Mouse (Mus musculus) forebrain, embryonic 11.5 days (tissue): ENCODE data around the gene R3hdml. TPM values are rescaled to one million over a fixed set of nuclear protein-coding genes. Genes with fewer than 3 reads are reported as not detected.

Experiments used
- ATAC-seq: fragments of 200-750 bp; cut with Nextera tagmentation; replicated peaks from 2 replicates; pipeline ENCODE4 v1.8.0; 2017; ENCODE audit warnings: moderate TSS enrichment; ENCODE audit not compliant: low FRiP score
- DNase-seq: peaks from one replicate; pipeline ENCODE4 v3.0.0-alpha.2; 2017; ENCODE audit warnings: low spot score
- H3K27ac ChIP-seq: fragments of 300-500 bp; sonication (generic); 2 replicates; pipeline ENCODE4 v1.5.1; 2014; ENCODE audit warnings: low read depth, low read length
- H3K27me3 ChIP-seq: fragments of 300-500 bp; sonication (generic); 2 replicates; pipeline ENCODE4 v1.6.1; 2014; ENCODE audit warnings: mild to moderate bottlenecking, low read length, mixed read lengths; ENCODE audit not compliant: control insufficient read depth, insufficient read depth
- H3K36me3 ChIP-seq: fragments of 300-500 bp; sonication (generic); 2 replicates; pipeline ENCODE4 v1.6.1; 2014; ENCODE audit warnings: mild to moderate bottlenecking, low read length, moderate library complexity, mixed read lengths; ENCODE audit not compliant: control insufficient read depth, insufficient read depth
- H3K4me1 ChIP-seq: fragments of 300-500 bp; sonication (generic); replicated peaks from 2 replicates; pipeline ENCODE4 v1.6.1; 2014; ENCODE audit warnings: low read length, mixed read lengths; ENCODE audit not compliant: control insufficient read depth, insufficient read depth
- H3K4me2 ChIP-seq: fragments of 300-500 bp; sonication (generic); 2 replicates; pipeline ENCODE4 v1.6.1; 2014; ENCODE audit warnings: low read depth, mild to moderate bottlenecking, low read length, moderate library complexity, mixed read lengths; ENCODE audit not compliant: severe bottlenecking
- H3K4me3 ChIP-seq: fragments of 300-500 bp; sonication (generic); 2 replicates; pipeline ENCODE4 v1.5.1; 2014; ENCODE audit warnings: low read depth, low read length
- H3K9ac ChIP-seq: fragments of 300-500 bp; sonication (generic); 2 replicates; pipeline ENCODE4 v1.6.1; 2014; ENCODE audit warnings: low read length
- H3K9me3 ChIP-seq: fragments of 300-500 bp; sonication (generic); 2 replicates; pipeline ENCODE4 v1.6.1; 2016; ENCODE audit warnings: low read length, mixed read lengths; ENCODE audit not compliant: control insufficient read depth
- WGBS: fragments of 180-500 bp; shearing (Covaris S2); extraction: QIAGEN DNeasy Blood & Tissue Kit; methylation state at CpG from one replicate; pipeline ENCODE4 v1.1.7; 2014; 5-methylcytosine and 5-hydroxymethylcytosine counted together
- polyA plus RNA-seq: library from polyadenylated mRNA; unstranded; fragments of >200 nt; fragmentation: Nextera tagmentation; extraction: Ambion mirVana; gene quantifications from 2 replicates; pipeline ENCODE4 v1.2.1, GENCODE M21; 2014

R3hdml gene
- polyA plus RNA-seq, 1 experiment from 2014 or later, result not detected

DNA sequence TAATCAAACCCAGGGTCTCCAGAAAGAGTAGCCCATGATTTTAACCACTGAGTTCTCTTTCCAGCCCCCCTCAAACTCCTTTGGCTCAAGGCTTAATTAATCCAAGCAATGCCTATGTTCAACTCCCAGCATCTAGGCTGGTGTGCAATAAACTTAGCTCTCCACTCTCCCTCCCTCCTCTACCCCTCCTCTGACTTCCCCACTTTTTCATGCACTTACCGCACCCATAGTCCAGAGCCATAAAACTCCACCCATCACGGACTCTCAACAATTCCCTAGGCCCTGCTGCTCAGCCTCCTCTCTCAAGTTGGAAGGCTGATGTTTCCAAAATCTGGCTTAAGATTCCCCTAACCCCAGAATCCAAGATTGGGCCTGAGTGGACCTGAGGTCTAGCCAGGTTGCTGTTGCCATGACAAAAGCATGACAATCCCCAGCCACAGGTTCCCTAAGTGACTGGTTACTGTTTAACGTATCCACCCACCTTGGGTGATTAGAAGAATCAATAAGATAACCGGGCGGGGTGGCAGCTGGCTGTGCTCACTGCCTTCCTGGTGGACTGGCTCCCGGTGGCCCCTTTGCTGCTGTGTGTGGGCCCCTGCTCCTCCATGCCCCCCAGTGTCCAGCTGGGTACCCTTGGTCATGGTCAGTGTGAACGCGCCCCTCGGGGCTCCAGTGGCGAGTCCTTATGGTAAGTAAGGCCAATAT is 14.3 kb downstream of the R3hdml start, which contains the start of gene Hnf4a:
Gene Hnf4a, plus strand, starts transcription at position 509 of the 705 bp plus-strand sequence.
- Histone ChIP-seq H3K9ac (no peak within 1 kb of the TSS), H3K4me3 (no peak within 1 kb of the TSS), H3K4me2 (no peak within 1 kb of the TSS), H3K27me3 (no peaks in the 10 kb centered on the region), H3K9me3 (no peaks in the 10 kb centered on the region), H3K36me3 (no peaks in the 10 kb centered on the region), H3K4me1 (no peaks in the 10 kb centered on the region), H3K27ac (no peak within 1 kb of the TSS)
- no peak for DNase-seq
- ATAC-seq, result no peak
- 91% methylated on average over 10 of the region's 10 CpGs for WGBS

DNA sequence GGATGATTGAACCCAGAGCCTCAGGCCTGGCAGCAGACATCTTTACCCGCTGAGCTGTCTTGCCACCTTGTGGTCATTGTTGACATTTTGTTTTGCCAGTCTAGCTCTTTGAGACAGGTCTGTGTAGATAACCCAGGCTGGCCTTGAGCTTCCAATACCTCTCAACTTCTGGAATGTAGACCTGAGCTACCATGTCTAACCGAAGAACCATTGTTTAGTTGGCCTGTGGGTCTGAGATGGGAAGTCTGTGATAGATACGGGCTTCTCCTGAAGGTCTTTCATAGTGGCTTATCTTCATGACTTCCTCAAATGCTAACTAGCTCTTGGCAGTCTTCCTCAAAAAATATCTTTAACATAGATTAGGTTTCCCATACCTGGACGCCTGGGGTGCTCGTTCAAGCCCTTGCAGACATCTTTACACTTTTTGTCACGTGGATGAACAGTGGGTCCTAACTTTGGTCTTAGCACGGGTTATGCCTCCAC is 33.7 kb downstream of the R3hdml start:
- H3K4me1 ChIP-seq, result no peaks in the 10 kb centered on the region
- no peak overlapping the region for H3K4me2 ChIP-seq
- 83% methylated on average over 7 of the region's 7 CpGs for WGBS
- H3K36me3 ChIP-seq, result no peaks in the 10 kb centered on the region
- no peaks in the 10 kb centered on the region for H3K27me3 ChIP-seq
- ATAC-seq (no peak), DNase-seq (no peak)
- H3K9me3 ChIP-seq, result no peaks in the 10 kb centered on the region
- H3K4me3 ChIP-seq, result no peak overlapping the region
- H3K27ac ChIP-seq, result no peak overlapping the region
- no peak overlapping the region for H3K9ac ChIP-seq

DNA sequence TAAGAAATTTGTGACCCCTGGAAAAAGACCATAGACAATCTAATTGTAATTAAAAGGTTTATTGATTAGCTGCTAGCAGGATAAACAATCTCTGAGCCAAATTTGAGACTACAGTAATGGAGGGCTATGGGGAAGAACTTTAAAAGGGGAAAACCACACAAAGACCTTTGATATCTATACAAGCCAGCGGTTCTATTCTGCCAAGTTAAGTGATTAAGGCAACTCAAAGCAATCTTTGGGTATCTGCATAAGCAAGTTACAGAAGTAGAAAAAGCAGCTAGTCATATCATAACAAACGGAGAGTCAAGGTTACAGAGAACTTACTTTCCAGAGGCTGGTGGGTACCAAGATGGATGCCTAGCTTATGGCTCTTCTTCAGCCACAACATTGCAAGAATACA is 35.4 kb downstream of the R3hdml start:
- ATAC-seq (no peak), DNase-seq (no peak)
- 80% methylated on average over 2 of the region's 2 CpGs for WGBS
- Histone ChIP-seq H3K9me3 (no peaks in the 10 kb centered on the region), H3K4me1 (no peaks in the 10 kb centered on the region), H3K27ac (no peak overlapping the region), H3K27me3 (no peaks in the 10 kb centered on the region), H3K4me2 (no peak overlapping the region), H3K36me3 (no peaks in the 10 kb centered on the region), H3K4me3 (no peak overlapping the region), H3K9ac (no peak overlapping the region)

GRCm38 (mm10) chr2:163530418-163530817 is 38.3 kb downstream of the R3hdml start:
- Histone ChIP-seq H3K36me3 (no peaks in the 10 kb centered on the region), H3K4me3 (no peak overlapping the region), H3K9me3 (no peaks in the 10 kb centered on the region), H3K27me3 (no peaks in the 10 kb centered on the region), H3K4me1 (no peaks in the 10 kb centered on the region), H3K27ac (no peak overlapping the region), H3K4me2 (no peak overlapping the region), H3K9ac (no peak overlapping the region)
- ATAC-seq, result no peak
- no peak for DNase-seq
- WGBS, result 75% methylated on average over 8 of the region's 8 CpGs

DNA sequence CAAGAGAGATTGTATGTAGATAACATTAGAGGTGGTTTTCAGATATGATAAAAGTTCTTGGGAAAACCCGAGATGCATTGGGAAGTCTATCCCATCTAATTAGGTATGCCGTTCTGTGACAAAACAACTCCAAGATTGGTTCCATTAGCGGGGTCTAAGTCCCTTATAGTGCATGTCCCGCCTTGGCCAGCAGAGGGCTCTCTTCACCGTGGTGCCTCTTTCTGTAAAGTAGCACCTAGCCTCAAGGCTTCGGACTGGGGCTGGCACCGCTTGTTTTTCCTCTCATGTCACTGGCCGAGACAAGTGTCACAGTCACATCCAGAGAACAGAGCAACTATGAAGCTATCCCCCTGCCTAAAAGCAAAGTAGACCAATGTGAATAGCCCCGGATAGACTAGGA is 39.8 kb downstream of the R3hdml start:
- Histone ChIP-seq H3K27ac (no peak overlapping the region), H3K9ac (no peak overlapping the region), H3K4me1 (no peaks in the 10 kb centered on the region), H3K36me3 (no peaks in the 10 kb centered on the region), H3K4me2 (no peak overlapping the region), H3K9me3 (no peaks in the 10 kb centered on the region), H3K27me3 (no peaks in the 10 kb centered on the region), H3K4me3 (no peak overlapping the region)
- ATAC-seq (no peak), DNase-seq (peak; percentile 85)
- WGBS, result 16% methylated on average over 9 of the region's 9 CpGs

DNA sequence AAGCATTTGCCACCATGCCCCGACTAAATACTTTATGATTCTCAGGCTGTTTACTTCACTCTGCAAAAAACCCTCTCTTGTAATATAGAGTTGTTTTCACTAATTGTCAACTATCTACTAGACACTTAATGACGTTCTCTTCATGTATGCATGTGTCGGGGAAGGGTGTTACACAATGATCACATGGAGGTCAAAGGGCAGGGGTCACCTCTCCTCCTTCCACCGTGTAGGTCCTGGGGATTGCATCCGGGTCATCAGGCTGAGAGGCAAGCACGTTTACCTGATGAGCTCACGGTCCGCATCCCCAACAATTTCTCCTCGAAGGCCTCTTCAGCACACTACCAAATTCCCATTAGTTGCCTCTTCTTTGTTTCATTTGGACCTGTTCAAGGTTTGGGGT is 41.1 kb downstream of the R3hdml start:
- no peak for ATAC-seq
- Histone ChIP-seq H3K27ac (no peak overlapping the region), H3K4me2 (no peak overlapping the region), H3K9me3 (no peaks in the 10 kb centered on the region), H3K4me1 (no peaks in the 10 kb centered on the region), H3K4me3 (no peak overlapping the region), H3K27me3 (no peaks in the 10 kb centered on the region), H3K9ac (no peak overlapping the region), H3K36me3 (no peaks in the 10 kb centered on the region)
- WGBS, result 85% methylated on average over 9 of the region's 9 CpGs
- no peak for DNase-seq

GRCm38 (mm10) chr2:163534958-163535524 is 42.9 kb downstream of the R3hdml start:
- H3K4me1 ChIP-seq, result no peaks in the 10 kb centered on the region
- ATAC-seq (peak; percentile 69), DNase-seq (peak; percentile 92)
- peak overlapping the region; percentile 15; the same call in 1 of the 2 replicates for H3K4me3 ChIP-seq
- H3K36me3 ChIP-seq, result no peaks in the 10 kb centered on the region
- 10% methylated on average over 22 of the region's 22 CpGs for WGBS
- no peak overlapping the region for H3K27ac ChIP-seq
- peak overlapping the region; percentile 30 for H3K9ac ChIP-seq
- peak overlapping the region; percentile 48 for H3K4me2 ChIP-seq
- H3K9me3 ChIP-seq, result no peaks in the 10 kb centered on the region
- no peaks in the 10 kb centered on the region for H3K27me3 ChIP-seq

- Histone ChIP-seq H3K9me3 (no peaks in the 10 kb centered on the region), H3K4me2 (no peak overlapping the region), H3K27me3 (no peaks in the 10 kb centered on the region), H3K4me1 (no peaks in the 10 kb centered on the region), H3K9ac (no peak overlapping the region), H3K27ac (no peak overlapping the region), H3K36me3 (no peaks in the 10 kb centered on the region), H3K4me3 (no peak overlapping the region)
- ATAC-seq (no peak), DNase-seq (no peak)
- WGBS, result 86% methylated on average over 5 of the region's 5 CpGs
Observed at GRCm38 (mm10) chr2:163537443-163537842, 45.3 kb downstream of the R3hdml start.

- Histone ChIP-seq H3K9ac (no peak overlapping the region), H3K4me1 (no peaks in the 10 kb centered on the region), H3K9me3 (no peaks in the 10 kb centered on the region), H3K27ac (no peak overlapping the region), H3K4me2 (no peak overlapping the region), H3K27me3 (no peaks in the 10 kb centered on the region), H3K4me3 (no peak overlapping the region), H3K36me3 (no peaks in the 10 kb centered on the region)
- ATAC-seq (no peak), DNase-seq (no peak)
- 94% methylated on average over 2 of the region's 2 CpGs for WGBS
Observed at GRCm38 (mm10) chr2:163538410-163538809, 46.3 kb downstream of the R3hdml start.
